Mouse (Mus musculus) intestine, embryonic 15.5 days (tissue): Measurements from ENCODE around the gene Pign. TPM values are rescaled to one million over a fixed set of nuclear protein-coding genes. Genes with fewer than 3 reads are reported as not detected.

ENCODE experiments used
- ATAC-seq: fragments of 200-750 bp; cut with Nextera tagmentation; 2 replicates; pipeline ENCODE4 v1.8.0; 2017; ENCODE audit warnings: moderate TSS enrichment, moderate library complexity
- H3K27ac ChIP-seq: fragments of 300-500 bp; sonication (generic); 2 replicates; pipeline ENCODE4 v1.5.1; 2015; ENCODE audit warnings: mild to moderate bottlenecking, inconsistent platforms
- H3K27me3 ChIP-seq: fragments of 300-500 bp; sonication (generic); replicated peaks from 2 replicates; pipeline ENCODE4 v1.6.1; 2015; ENCODE audit warnings: inconsistent platforms
- H3K36me3 ChIP-seq: fragments of 300-500 bp; sonication (generic); 2 replicates; pipeline ENCODE4 v1.6.1; 2015; ENCODE audit warnings: inconsistent platforms
- H3K4me1 ChIP-seq: fragments of 300-500 bp; sonication (generic); replicated peaks from 2 replicates; pipeline ENCODE4 v1.6.1; 2015; ENCODE audit warnings: inconsistent platforms
- H3K4me2 ChIP-seq: fragments of 300-500 bp; sonication (generic); replicated peaks from 2 replicates; pipeline ENCODE4 v1.6.1; 2015; ENCODE audit warnings: mild to moderate bottlenecking, inconsistent platforms
- H3K4me3 ChIP-seq: fragments of 300-500 bp; sonication (generic); replicated peaks from 2 replicates; pipeline ENCODE4 v1.5.1; 2015; ENCODE audit warnings: inconsistent platforms
- H3K9ac ChIP-seq: fragments of 300-500 bp; sonication (generic); 2 replicates; pipeline ENCODE4 v1.6.1; 2015; ENCODE audit warnings: inconsistent platforms
- H3K9me3 ChIP-seq: fragments of 300-500 bp; sonication (generic); 2 replicates; pipeline ENCODE4 v1.6.1; 2016; ENCODE audit warnings: inconsistent platforms
- whole genome bisulfite sequencing: fragments of 180-500 bp; shearing (Covaris S2); methylation state at CpG from one replicate; pipeline ENCODE4 v1.1.7; 2015; 5-methylcytosine and 5-hydroxymethylcytosine counted together
- polyA plus RNA-seq: library from polyadenylated mRNA; unstranded; fragments of >200 nt; fragmentation: Nextera tagmentation; extraction: Ambion mirVana; gene quantifications from 2 replicates; pipeline ENCODE4 v1.2.1, GENCODE M21; 2015

Gene Pign
- 10.3 and 12.7 TPM in 2 replicates for polyA plus RNA-seq

DNA sequence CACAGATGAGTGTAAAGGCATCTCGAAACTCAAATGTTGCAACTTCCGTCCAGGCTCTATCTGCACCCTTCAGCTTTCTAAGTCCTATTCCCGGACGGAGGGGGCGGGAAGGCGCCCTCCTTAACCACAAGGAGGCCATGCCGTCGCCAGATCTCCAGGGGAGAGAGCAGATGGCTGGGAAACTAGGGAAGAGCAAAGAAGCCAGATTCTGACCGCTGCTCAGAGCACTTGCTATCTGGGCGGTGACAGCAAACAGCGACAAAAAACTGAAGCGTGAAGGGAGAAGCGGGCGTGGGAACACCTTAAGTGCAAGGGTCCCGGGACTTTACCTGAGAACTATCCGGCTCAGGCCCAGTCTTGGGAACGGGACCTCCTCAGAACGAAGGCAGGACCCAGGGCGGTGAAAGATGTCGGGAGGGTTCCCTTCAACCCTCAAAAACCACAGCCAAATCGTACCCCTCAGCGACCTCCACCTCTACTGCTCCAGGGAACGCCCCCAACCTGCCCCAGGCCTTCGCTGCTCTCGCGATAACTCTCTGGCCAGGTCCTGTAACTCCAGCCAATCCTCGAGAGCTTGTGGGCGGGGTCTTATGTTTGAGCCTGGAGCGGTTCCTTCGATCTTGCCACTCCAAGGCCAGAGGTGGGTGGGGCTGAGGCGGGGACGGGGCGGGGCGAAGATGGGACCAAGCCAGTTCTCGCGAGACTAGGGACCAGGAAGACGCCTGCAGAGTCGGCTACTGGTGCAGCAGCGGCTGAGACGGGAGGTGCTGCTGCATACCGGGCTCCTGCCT, at the start of gene Pign, which contains the start of gene Relch:
Gene Pign (minus strand): TSS at position 507 of the 791 bp plus-strand sequence.
Gene Relch (plus strand): TSS at position 691 of the 791 bp plus-strand sequence.
- Histone ChIP-seq H3K9ac (peak within 1 kb of the TSS; percentile 78), H3K36me3 (no peaks in the 10 kb centered on the region), H3K9me3 (no peaks in the 10 kb centered on the region), H3K4me2 (peak within 1 kb of the TSS; percentile 75), H3K27ac (peak within 1 kb of the TSS; percentile 82), H3K4me1 (peaks cover 5% of the 10 kb centered on the region; the same call in 1 of the 2 replicates), H3K27me3 (no peaks in the 10 kb centered on the region), H3K4me3 (peak within 1 kb of the TSS; percentile 76)
- peak; percentile 98 for ATAC-seq
- WGBS: under 1% methylated on average over 41 of the region's 41 CpGs

DNA sequence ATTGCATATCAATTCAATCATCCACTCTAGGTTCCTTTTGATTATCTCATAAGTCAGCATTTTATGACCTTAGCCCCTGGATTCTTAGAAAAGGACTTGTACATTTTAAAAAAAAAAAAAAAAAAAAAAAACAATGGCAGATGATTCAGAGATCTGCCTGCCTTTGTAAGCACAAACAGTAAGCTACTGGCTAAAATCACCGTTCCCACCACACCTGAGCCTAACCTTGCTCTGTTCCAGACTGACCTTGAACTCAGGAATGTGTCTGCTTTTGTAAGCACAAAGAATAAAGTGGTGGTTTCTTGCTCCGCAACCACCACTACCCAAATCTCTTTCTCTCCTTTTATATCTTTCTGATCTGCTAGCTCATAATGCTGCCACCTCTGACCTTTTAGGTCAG, 49.3 kb upstream of the Pign start:
- Histone ChIP-seq H3K4me3 (no peak overlapping the region), H3K9me3 (no peaks in the 10 kb centered on the region), H3K4me2 (no peak overlapping the region), H3K27ac (no peak overlapping the region), H3K36me3 (0 out of 2 replicates have a peak, but pooled peaks cover 5% of the 10 kb centered on the region), H3K4me1 (no peaks in the 10 kb centered on the region), H3K9ac (no peak overlapping the region), H3K27me3 (no peaks in the 10 kb centered on the region)
- ATAC-seq: no peak
- WGBS: 89% methylated on average over 2 of the region's 2 CpGs

DNA sequence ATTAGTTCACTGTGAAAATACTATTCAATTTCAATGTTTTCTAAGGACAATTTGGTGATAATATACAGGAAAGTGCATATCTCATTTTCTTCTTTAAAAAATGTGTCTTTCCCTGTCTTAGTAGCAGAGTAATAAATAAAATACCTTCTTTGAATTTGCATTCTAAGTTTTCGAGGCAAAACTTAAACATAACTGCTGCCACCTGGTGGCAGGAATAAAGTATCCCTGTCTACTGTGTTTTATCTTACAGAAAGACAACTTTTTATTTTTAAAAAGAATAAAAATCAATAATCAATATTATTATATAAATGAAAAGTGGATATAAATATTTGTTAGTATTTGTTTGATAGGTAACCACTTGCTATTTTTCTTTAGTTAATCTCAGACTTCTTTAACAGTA, 47.8 kb upstream of the Pign start:
- Histone ChIP-seq H3K4me2 (no peak overlapping the region), H3K27ac (no peak overlapping the region), H3K4me1 (no peaks in the 10 kb centered on the region), H3K4me3 (no peak overlapping the region), H3K9me3 (no peaks in the 10 kb centered on the region), H3K9ac (no peak overlapping the region), H3K36me3 (peaks cover 8% of the 10 kb centered on the region; the same call in 1 of the 2 replicates), H3K27me3 (no peaks in the 10 kb centered on the region)
- 42% methylated on average over 1 of the region's 1 CpGs for WGBS
- no peak for ATAC-seq

DNA sequence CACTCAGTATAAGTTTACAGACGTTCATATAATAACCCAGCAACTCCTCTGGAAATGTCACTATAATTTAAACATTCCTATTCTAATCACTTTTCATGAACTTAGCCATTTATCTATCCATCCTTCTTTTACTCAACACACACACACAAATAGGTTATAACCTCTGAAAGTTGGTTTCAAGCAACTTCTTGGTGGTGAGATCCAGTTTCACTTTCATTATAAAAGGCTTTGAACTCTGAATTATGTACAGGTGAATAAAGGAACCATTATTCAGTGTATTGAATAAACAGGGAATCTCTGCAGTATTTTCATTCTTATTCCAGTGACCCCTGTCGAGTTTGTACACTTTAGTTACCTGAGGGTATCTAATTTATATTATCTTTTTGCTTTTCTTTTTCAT, 45.9 kb upstream of the Pign start:
- Histone ChIP-seq H3K4me3 (no peak overlapping the region), H3K4me2 (no peak overlapping the region), H3K36me3 (peaks cover 8% of the 10 kb centered on the region; the same call in 1 of the 2 replicates), H3K9me3 (no peaks in the 10 kb centered on the region), H3K27ac (no peak overlapping the region), H3K4me1 (no peaks in the 10 kb centered on the region), H3K27me3 (no peaks in the 10 kb centered on the region), H3K9ac (no peak overlapping the region)
- no peak for ATAC-seq
- 68% methylated on average over 2 of the region's 2 CpGs for WGBS

DNA sequence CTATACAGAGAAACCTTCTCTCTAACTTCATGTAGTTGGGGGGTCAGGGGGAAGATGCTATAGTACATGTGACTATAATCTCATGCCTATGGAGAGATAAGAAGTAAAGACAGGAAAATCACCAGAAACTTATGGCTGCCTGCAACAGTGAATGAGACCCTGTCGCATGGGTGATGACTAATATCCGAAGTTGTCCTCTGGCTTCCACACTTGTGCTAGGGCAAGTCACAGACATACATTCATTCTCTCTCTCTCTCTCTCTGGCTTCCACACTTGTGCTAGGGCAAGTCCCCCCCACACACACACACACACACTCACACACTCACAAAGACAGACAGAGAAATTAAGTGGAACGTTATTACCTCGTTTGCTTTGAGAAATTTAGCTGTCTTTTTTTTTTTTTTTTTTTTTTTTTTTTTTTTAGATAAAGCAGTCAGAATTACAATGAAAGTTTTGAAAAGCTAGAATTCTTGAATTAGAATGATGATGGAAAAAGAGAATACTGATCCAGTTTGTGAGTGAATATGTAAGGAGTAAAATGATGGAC, 37.6 kb upstream of the Pign start:
- no peak overlapping the region for H3K27ac ChIP-seq
- WGBS: 88% methylated on average over 4 of the region's 4 CpGs
- H3K27me3 ChIP-seq: no peaks in the 10 kb centered on the region
- ATAC-seq: no peak
- no peaks in the 10 kb centered on the region for H3K9me3 ChIP-seq
- no peaks in the 10 kb centered on the region for H3K4me1 ChIP-seq
- no peak overlapping the region for H3K4me3 ChIP-seq
- no peak overlapping the region for H3K4me2 ChIP-seq
- no peaks in the 10 kb centered on the region for H3K36me3 ChIP-seq
- no peak overlapping the region for H3K9ac ChIP-seq

DNA sequence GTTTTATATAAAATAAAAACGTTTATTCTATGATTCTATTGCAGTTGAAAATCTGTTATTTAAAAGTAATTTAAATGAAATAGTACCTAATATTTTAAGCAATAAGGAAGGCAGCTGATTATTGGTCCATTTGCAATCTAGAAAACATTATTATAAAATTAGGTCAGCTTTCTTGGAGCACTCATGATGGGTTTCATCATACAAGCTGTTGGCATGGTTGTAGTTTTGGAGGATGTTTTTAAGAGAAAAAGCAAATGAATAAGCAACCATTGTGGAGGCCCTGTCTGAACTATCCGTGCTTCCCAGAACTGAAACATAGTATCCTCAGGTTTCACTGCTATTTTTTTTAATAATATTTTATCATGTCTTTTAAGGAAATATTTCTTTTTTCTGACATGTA, 32.1 kb upstream of the Pign start:
- no peak overlapping the region for H3K4me2 ChIP-seq
- H3K9ac ChIP-seq: no peak overlapping the region
- H3K4me1 ChIP-seq: no peaks in the 10 kb centered on the region
- H3K36me3 ChIP-seq: no peaks in the 10 kb centered on the region; the same call in 1 of the 2 replicates
- no peaks in the 10 kb centered on the region for H3K27me3 ChIP-seq
- H3K4me3 ChIP-seq: no peak overlapping the region
- WGBS: 82% methylated on average over 2 of the region's 2 CpGs
- H3K9me3 ChIP-seq: no peaks in the 10 kb centered on the region
- H3K27ac ChIP-seq: no peak overlapping the region
- ATAC-seq: no peak

DNA sequence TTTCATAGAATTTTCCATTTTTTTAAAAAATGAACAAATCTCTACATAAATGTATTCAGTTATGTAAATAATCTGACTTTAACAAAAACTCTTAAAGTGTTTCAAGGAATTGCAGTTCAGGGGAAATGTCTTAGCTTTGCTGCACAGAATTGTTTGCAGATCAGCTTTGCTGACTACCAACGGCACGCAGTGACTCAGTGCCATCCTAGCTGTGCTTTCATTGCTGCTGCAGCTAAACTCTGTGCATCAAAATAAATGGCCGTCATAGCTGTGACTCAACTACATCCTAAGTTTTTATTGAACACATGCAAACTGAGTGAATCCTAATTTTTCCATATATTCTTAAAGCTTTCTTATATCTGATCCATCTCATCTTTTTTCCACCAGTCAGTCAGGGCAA, 22.0 kb upstream of the Pign start:
- no peak overlapping the region for H3K9ac ChIP-seq
- H3K4me2 ChIP-seq: no peak overlapping the region
- no peaks in the 10 kb centered on the region for H3K4me1 ChIP-seq
- 91% methylated on average over 3 of the region's 3 CpGs for WGBS
- no peaks in the 10 kb centered on the region for H3K36me3 ChIP-seq
- no peaks in the 10 kb centered on the region for H3K27me3 ChIP-seq
- no peak for ATAC-seq
- no peaks in the 10 kb centered on the region for H3K9me3 ChIP-seq
- no peak overlapping the region for H3K4me3 ChIP-seq
- no peak overlapping the region for H3K27ac ChIP-seq

DNA sequence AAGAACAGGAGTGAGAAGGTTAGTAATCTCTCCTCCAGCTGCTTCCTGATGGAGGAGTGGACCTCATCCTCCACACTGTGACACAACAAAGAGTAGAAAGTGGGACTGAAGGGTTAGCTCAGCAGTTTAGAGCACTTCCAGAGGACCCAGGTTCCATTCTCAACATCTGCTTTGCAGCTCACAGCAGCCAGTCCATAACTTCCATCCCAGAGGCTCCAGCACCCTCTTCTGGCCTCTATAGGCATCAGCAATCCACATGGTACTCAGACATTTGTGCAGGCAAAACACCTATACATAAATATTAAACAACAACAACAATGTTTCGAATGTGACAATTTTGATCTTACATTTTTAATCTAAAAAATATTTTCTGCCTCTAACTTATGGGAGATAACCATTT, 17.1 kb upstream of the Pign start:
- no peak overlapping the region for H3K27ac ChIP-seq
- H3K4me2 ChIP-seq: no peak overlapping the region
- H3K27me3 ChIP-seq: no peaks in the 10 kb centered on the region
- no peak overlapping the region for H3K4me3 ChIP-seq
- H3K9me3 ChIP-seq: no peaks in the 10 kb centered on the region
- 89% methylated on average over 1 of the region's 1 CpGs for WGBS
- no peaks in the 10 kb centered on the region for H3K4me1 ChIP-seq
- no peak overlapping the region for H3K9ac ChIP-seq
- no peaks in the 10 kb centered on the region for H3K36me3 ChIP-seq
- peak; percentile 51; the same call in 1 of the 2 replicates for ATAC-seq

DNA sequence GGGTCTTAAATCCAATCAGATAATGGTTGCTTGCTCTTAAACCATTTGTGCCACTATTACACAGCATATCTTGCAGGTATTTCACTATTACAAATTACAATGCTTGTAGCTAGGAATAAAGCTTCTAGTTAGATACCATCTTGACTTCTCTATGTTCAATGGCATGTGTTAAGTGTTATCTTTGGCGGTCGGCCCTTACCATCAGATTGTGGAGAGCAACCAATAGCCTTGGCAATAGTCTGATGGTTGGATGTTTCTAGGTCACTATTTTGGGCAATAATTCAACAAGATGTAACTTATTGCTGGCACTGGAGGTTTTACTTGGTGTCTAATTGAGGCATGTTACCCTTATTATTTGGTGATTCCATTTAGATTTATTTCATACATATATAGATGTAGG, 11.3 kb upstream of the Pign start:
- Histone ChIP-seq H3K27ac (no peak overlapping the region), H3K4me3 (no peak overlapping the region), H3K4me1 (no peaks in the 10 kb centered on the region), H3K9ac (no peak overlapping the region), H3K27me3 (no peaks in the 10 kb centered on the region), H3K9me3 (no peaks in the 10 kb centered on the region), H3K36me3 (no peaks in the 10 kb centered on the region), H3K4me2 (no peak overlapping the region)
- WGBS: 96% methylated on average over 2 of the region's 2 CpGs
- no peak for ATAC-seq

DNA sequence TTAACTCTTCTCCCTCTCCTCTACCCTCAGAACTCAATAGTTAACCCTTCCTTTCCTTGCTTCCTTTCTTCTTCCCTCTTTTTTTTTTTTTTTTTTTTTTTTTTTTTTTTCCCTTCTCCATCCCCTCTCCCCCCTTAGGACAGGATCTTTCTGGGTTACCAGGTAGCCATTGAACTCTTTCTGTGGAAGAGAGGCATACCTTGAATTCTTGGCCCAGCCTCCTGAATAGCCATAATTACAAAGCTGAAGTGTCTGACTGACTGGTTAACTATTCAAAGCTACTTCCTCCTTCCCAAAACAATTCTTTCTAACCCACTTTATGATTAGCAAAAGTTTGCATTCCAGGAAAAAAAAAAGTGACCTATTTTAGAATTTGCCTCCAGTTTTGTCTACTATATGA, 6.2 kb upstream of the Pign start:
- no peak overlapping the region for H3K9ac ChIP-seq
- no peak overlapping the region for H3K4me2 ChIP-seq
- H3K4me1 ChIP-seq: peaks cover 5% of the 10 kb centered on the region; the same call in 1 of the 2 replicates
- no peaks in the 10 kb centered on the region for H3K9me3 ChIP-seq
- no peaks in the 10 kb centered on the region for H3K36me3 ChIP-seq
- H3K27me3 ChIP-seq: no peaks in the 10 kb centered on the region
- H3K4me3 ChIP-seq: no peak overlapping the region
- no peak for ATAC-seq
- H3K27ac ChIP-seq: no peak overlapping the region

DNA sequence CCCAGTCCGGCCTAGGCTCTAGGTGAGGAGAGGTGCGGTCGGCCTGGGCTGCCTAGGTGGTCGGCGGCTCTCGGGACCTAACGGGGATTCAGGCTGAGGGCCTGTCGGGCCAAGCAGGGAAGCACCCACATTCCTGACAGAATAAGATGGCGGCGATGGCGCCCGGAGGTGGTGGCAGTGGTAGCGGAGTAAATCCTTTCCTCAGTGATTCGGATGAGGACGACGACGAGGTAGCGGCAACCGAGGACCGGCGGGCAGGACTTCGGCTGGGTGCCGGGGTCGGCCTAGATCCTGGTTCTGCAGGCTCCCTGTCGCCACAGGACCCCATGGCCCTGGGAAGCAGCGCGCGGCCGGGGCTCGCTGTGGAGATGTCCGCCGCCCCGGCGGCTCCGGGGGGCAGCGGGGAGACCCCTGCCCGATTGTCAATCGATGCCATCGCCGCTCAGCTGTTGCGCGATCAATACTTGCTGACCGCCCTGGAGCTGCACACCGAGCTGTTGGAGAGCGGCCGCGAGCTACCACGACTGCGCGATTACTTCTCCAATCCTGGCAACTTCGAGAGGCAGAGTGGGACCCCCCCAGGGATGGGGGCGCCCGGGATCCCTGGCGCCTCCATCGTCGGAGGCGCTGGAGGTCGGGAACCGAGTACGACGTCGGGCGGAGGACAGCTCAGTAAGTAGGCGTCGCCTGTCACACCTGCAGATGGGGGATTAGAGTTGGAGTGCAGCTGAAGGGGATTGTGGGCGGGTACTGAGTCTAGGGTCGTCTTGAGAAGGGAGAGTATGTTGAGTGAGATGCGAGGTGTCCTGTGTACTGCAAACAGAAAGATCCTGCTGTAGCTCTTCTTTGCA, 710 bp upstream of the Pign start:
- Histone ChIP-seq H3K4me1 (peaks cover 5% of the 10 kb centered on the region; the same call in 1 of the 2 replicates), H3K4me3 (peak overlapping the region; percentile 76), H3K4me2 (peak overlapping the region; percentile 75), H3K36me3 (no peaks in the 10 kb centered on the region), H3K27ac (peak overlapping the region; percentile 46; the same call in 1 of the 2 replicates), H3K9ac (peak overlapping the region; percentile 78), H3K27me3 (no peaks in the 10 kb centered on the region), H3K9me3 (no peaks in the 10 kb centered on the region)
- under 1% methylated on average over 68 of the region's 68 CpGs for WGBS
- ATAC-seq: peak; percentile 57

DNA sequence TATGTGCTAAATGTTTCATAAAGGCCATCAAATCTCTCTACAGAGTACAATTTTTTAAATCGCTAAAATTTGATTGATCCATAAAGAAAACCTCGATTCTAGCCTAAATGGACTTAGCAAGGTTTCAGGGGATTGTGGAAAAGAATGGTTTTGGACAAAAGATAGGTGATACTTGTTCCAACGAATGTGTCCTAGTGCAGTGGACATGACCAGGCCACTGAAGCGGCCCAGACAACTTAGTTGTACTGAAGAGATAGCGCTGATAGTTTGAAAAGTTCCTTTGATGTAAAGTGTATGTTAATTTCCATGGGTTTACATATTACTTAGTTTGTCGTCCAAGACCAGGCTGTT, 682 bp downstream of the Pign start:
- WGBS: 7% methylated on average over 6 of the region's 6 CpGs
- peak overlapping the region; percentile 76 for H3K4me3 ChIP-seq
- no peaks in the 10 kb centered on the region for H3K27me3 ChIP-seq

More for the DNA sequence above, 682 bp downstream of the Pign start:
- H3K9me3 ChIP-seq: no peaks in the 10 kb centered on the region
- peaks cover 5% of the 10 kb centered on the region; the same call in 1 of the 2 replicates for H3K4me1 ChIP-seq
- H3K27ac ChIP-seq: peak overlapping the region; percentile 82; the same call in 1 of the 2 replicates
- peak overlapping the region; percentile 62 for H3K4me2 ChIP-seq
- no peak for ATAC-seq
- H3K9ac ChIP-seq: peak overlapping the region; percentile 67
- H3K36me3 ChIP-seq: no peaks in the 10 kb centered on the region
